Mouse (Mus musculus) stomach, embryonic 14.5 days (tissue): ENCODE measurements around the gene Itpr1. TPM values are rescaled to one million over a fixed set of nuclear protein-coding genes. Genes with fewer than 3 reads are reported as not detected.

Experiments used
- ATAC-seq: fragments of 200-750 bp; cut with Nextera tagmentation; 2 replicates; pipeline ENCODE4 v1.8.0; 2017; ENCODE audit warnings: low read depth, moderate TSS enrichment; ENCODE audit not compliant: insufficient number of reproducible peaks, insufficient read depth, low FRiP score
- H3K27ac ChIP-seq: fragments of 300-500 bp; sonication (generic); 2 replicates; pipeline ENCODE4 v1.5.1; 2014; ENCODE audit warnings: mild to moderate bottlenecking, low read length, moderate library complexity, mixed read lengths
- H3K27me3 ChIP-seq: fragments of 300-500 bp; sonication (generic); 2 replicates; pipeline ENCODE4 v1.6.1; 2014; ENCODE audit warnings: low read length, control low read depth, mixed read lengths; ENCODE audit not compliant: control insufficient read depth, insufficient read depth
- H3K36me3 ChIP-seq: fragments of 300-500 bp; sonication (generic); 2 replicates; pipeline ENCODE4 v1.6.1; 2014; ENCODE audit warnings: mild to moderate bottlenecking, control low read depth, low read length, moderate library complexity, mixed read lengths; ENCODE audit not compliant: control insufficient read depth, insufficient read depth
- H3K4me1 ChIP-seq: fragments of 300-500 bp; sonication (generic); 2 replicates; pipeline ENCODE4 v1.6.1; 2014; ENCODE audit warnings: low read length, control low read depth, mixed read lengths; ENCODE audit not compliant: control insufficient read depth, insufficient read depth
- H3K4me2 ChIP-seq: fragments of 300-500 bp; sonication (generic); replicated peaks from 2 replicates; pipeline ENCODE4 v1.6.1; 2014; ENCODE audit warnings: low read depth, low read length, control low read depth
- H3K4me3 ChIP-seq: fragments of 300-500 bp; sonication (generic); 2 replicates; pipeline ENCODE4 v1.5.1; 2014; ENCODE audit warnings: low read depth, low read length, control low read depth
- H3K9ac ChIP-seq: fragments of 300-500 bp; sonication (generic); replicated peaks from 2 replicates; pipeline ENCODE4 v1.6.1; 2014; ENCODE audit warnings: low read depth, mild to moderate bottlenecking, control low read depth, low read length, moderate library complexity, mixed read lengths
- H3K9me3 ChIP-seq: fragments of 300-500 bp; sonication (generic); 2 replicates; pipeline ENCODE4 v1.6.1; 2016; ENCODE audit warnings: low read depth, low read length, control low read depth; ENCODE audit not compliant: control insufficient read depth
- WGBS: fragments of 180-500 bp; shearing (Covaris S2); extraction: QIAGEN DNeasy Blood & Tissue Kit; methylation state at CpG from one replicate; pipeline ENCODE4 v1.1.7; 2014; 5-methylcytosine and 5-hydroxymethylcytosine counted together
- polyA plus RNA-seq: library from polyadenylated mRNA; unstranded; fragments of >200 nt; fragmentation: Nextera tagmentation; extraction: Ambion mirVana; gene quantifications from 2 replicates; pipeline ENCODE4 v1.2.1, GENCODE M21; 2014

The Itpr1 gene
- polyA plus RNA-seq, 1 experiment from 2014 or later = 13.5 TPM

- Histone ChIP-seq H3K4me2 (no peak overlapping the region), H3K27ac (no peak overlapping the region), H3K9me3 (no peaks in the 10 kb centered on the region), H3K9ac (no peak overlapping the region), H3K4me3 (no peak overlapping the region), H3K4me1 (peaks cover 5% of the 10 kb centered on the region; the same call in 1 of the 2 replicates), H3K36me3 (no peaks in the 10 kb centered on the region), H3K27me3 (no peaks in the 10 kb centered on the region)
- no peak for ATAC-seq
- 62% methylated on average over 8 of the region's 8 CpGs for WGBS
These were observed 180.2 kb downstream of the Itpr1 start for GRCm38 (mm10) chr6:108393131-108393530.

GRCm38 (mm10) chr6:108397956-108398355 is 185.1 kb downstream of the Itpr1 start:
- no peak overlapping the region for H3K9ac ChIP-seq
- H3K36me3 ChIP-seq = peaks cover 10% of the 10 kb centered on the region; the same call in 1 of the 2 replicates
- no peak overlapping the region for H3K27ac ChIP-seq
- no peak for ATAC-seq
- no peak overlapping the region for H3K4me2 ChIP-seq
- H3K27me3 ChIP-seq = no peaks in the 10 kb centered on the region
- H3K9me3 ChIP-seq = no peaks in the 10 kb centered on the region
- 87% methylated on average over 3 of the region's 3 CpGs for WGBS
- no peak overlapping the region for H3K4me3 ChIP-seq
- no peaks in the 10 kb centered on the region for H3K4me1 ChIP-seq

- Histone ChIP-seq H3K9ac (no peak overlapping the region), H3K9me3 (no peaks in the 10 kb centered on the region), H3K27me3 (no peaks in the 10 kb centered on the region), H3K4me2 (no peak overlapping the region), H3K27ac (no peak overlapping the region), H3K36me3 (peaks cover 13% of the 10 kb centered on the region; the same call in 1 of the 2 replicates), H3K4me1 (no peaks in the 10 kb centered on the region), H3K4me3 (no peak overlapping the region)
- no peak for ATAC-seq
- 84% methylated on average over 10 of the region's 10 CpGs for WGBS
These were observed 188.6 kb downstream of the Itpr1 start for GRCm38 (mm10) chr6:108401412-108401955.

DNA sequence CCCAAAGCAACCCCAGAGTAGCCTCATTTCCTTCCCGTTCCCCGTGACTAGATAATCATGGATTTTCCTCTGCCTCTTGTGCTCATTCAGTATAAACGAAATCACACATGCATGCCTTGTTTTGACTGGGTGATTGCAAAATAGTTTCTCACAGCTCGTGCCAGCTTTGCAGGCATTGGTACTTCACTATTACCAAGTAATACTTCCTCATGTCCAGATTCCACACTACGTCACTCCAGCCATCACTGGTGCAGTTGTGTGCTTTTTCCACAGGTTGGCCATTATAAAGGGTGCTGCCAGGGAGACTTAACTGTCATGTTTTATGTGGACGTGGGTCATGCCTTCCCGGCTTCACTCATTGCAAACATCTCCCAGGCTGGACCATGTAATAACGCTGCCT is 191.8 kb downstream of the Itpr1 start:
- 89% methylated on average over 8 of the region's 8 CpGs for whole genome bisulfite sequencing
- Histone ChIP-seq H3K9ac (no peak overlapping the region), H3K9me3 (no peaks in the 10 kb centered on the region), H3K4me2 (no peak overlapping the region), H3K27ac (no peak overlapping the region), H3K27me3 (no peaks in the 10 kb centered on the region), H3K36me3 (peaks cover 11% of the 10 kb centered on the region; the same call in 1 of the 2 replicates), H3K4me1 (no peaks in the 10 kb centered on the region), H3K4me3 (no peak overlapping the region)
- no peak for ATAC-seq

GRCm38 (mm10) chr6:108408053-108408452 is 195.2 kb downstream of the Itpr1 start:
- no peaks in the 10 kb centered on the region for H3K4me1 ChIP-seq
- H3K27ac ChIP-seq = no peak overlapping the region
- no peaks in the 10 kb centered on the region for H3K9me3 ChIP-seq
- H3K9ac ChIP-seq = no peak overlapping the region
- H3K4me2 ChIP-seq = no peak overlapping the region
- H3K4me3 ChIP-seq = no peak overlapping the region
- no peaks in the 10 kb centered on the region for H3K27me3 ChIP-seq
- 98% methylated on average over 3 of the region's 3 CpGs for WGBS
- 0 out of 2 replicates have a peak, but pooled peaks cover 3% of the 10 kb centered on the region for H3K36me3 ChIP-seq
- ATAC-seq = no peak

DNA sequence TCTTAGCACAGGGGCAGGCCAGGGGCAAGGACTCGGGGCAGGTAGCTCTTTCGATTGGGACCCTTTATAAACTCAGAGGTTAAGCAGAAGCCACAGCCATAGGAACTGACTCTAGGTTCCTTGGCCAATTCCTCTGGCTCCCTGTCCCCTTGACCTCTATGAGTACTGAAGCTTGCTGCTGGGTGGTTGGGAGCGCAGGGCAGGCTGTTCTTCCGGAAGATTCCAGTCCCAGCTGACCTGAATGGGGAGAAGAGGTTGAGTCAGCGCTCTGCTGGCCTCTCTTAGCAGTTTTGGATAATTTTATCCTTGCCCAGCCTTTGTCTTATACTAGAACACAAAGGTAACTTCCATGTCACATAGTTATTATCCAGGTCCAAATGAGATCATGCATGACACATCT is 195.8 kb downstream of the Itpr1 start:
- Histone ChIP-seq H3K27me3 (no peaks in the 10 kb centered on the region), H3K36me3 (peaks cover under 1% of the 10 kb centered on the region; the same call in 1 of the 2 replicates), H3K9ac (no peak overlapping the region), H3K4me2 (no peak overlapping the region), H3K9me3 (no peaks in the 10 kb centered on the region), H3K27ac (no peak overlapping the region), H3K4me3 (no peak overlapping the region), H3K4me1 (no peaks in the 10 kb centered on the region)
- WGBS = 93% methylated on average over 5 of the region's 5 CpGs
- no peak for ATAC-seq

GRCm38 (mm10) chr6:108410771-108411170 is 197.9 kb downstream of the Itpr1 start:
- no peaks in the 10 kb centered on the region for H3K27me3 ChIP-seq
- H3K4me3 ChIP-seq = no peak overlapping the region
- H3K9me3 ChIP-seq = no peaks in the 10 kb centered on the region
- no peak overlapping the region for H3K9ac ChIP-seq
- H3K4me1 ChIP-seq = no peaks in the 10 kb centered on the region
- ATAC-seq = no peak; the same call in 1 of the 2 replicates
- H3K36me3 ChIP-seq = peaks cover 4% of the 10 kb centered on the region; the same call in 1 of the 2 replicates
- 52% methylated on average over 16 of the region's 16 CpGs for WGBS
- H3K4me2 ChIP-seq = no peak overlapping the region
- H3K27ac ChIP-seq = no peak overlapping the region

DNA sequence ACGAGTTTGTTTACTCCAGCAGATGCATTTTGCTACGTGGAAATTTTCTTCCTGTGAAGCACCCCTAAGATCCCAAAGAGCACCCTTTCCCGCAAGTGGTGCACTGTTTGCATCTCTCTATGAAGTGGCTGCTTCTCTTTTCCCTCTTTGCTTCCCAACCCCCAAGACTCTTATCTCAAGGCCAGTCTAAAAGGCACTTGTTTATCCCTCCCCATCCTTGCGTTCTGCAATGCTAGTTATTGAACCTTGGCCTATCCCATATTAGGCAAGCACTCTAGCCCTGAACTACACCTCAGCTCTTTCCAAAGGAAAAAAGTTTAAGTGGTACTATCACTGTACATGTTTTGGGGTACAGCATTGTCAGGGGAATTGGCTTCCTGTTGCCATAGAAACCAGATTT is 198.3 kb downstream of the Itpr1 start:
- no peaks in the 10 kb centered on the region for H3K4me1 ChIP-seq
- no peak overlapping the region for H3K9ac ChIP-seq
- H3K27me3 ChIP-seq = no peaks in the 10 kb centered on the region
- 50% methylated on average over 4 of the region's 4 CpGs for WGBS
- H3K9me3 ChIP-seq = no peaks in the 10 kb centered on the region
- no peak overlapping the region for H3K27ac ChIP-seq
- peaks cover 4% of the 10 kb centered on the region; the same call in 1 of the 2 replicates for H3K36me3 ChIP-seq
- no peak overlapping the region for H3K4me2 ChIP-seq
- no peak overlapping the region for H3K4me3 ChIP-seq
- ATAC-seq = no peak

- ATAC-seq = no peak
- H3K9ac ChIP-seq = no peak overlapping the region
- no peak overlapping the region for H3K27ac ChIP-seq
- no peak overlapping the region for H3K4me3 ChIP-seq
- H3K4me1 ChIP-seq = no peaks in the 10 kb centered on the region
- no peak overlapping the region for H3K4me2 ChIP-seq
- no peaks in the 10 kb centered on the region for H3K9me3 ChIP-seq
- no peaks in the 10 kb centered on the region for H3K27me3 ChIP-seq
- H3K36me3 ChIP-seq = peaks cover 4% of the 10 kb centered on the region; the same call in 1 of the 2 replicates
- WGBS = 89% methylated on average over 8 of the region's 8 CpGs
These were observed 200.1 kb downstream of the Itpr1 start for GRCm38 (mm10) chr6:108413006-108413405.
